Mouse (Mus musculus): ENCODE results near the gene Arhgap24. TPM values are rescaled to one million over a fixed set of nuclear protein-coding genes. Genes with fewer than 3 reads are reported as not detected.

The Arhgap24 gene
- total RNA-seq, 2 experiments from 2014 or later = 0.96 to 2.3 TPM

DNA sequence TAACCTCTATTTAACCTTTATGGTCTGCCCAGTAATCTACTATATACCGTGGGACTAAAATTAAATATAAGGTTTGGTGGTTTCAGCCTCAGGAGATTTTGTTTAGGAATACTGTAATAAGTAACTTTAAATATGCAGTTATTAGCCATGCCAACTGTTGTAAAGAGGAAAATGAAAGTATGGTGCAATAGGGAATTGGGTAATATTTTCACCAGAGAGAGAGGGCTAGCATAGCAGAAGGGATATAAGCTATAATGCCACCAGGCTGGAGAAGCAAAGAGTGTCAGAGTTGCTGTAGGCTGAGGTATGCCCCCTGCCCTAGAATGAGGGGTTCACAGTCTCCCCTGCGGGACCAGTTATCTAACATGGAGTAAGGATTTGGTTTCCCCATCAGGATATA lies 90.3 kb downstream of the Arhgap24 start:
- ATAC-seq (replicated peaks; ENCODE audit: poor library complexity) = peak; percentile 96

DNA sequence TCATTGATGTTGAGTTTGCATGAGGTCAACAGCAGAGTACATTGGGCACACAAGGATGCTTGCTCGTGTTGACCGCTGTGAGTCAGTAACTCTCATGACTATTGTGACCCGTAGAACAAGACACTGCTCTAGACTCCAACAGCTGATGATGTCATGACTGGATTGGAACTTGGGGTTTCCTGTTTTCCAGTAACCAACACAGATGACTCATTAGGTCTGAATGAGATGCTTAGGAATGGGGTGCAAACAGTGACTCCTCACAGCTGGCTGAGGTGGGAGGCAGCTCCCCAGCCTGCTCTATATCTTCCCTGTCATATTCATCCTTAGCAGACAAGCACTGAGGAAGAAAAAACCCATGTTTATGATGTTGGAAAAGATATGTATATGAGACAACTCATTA lies 95.6 kb downstream of the Arhgap24 start:
- no peak for ATAC-seq (replicated peaks; ENCODE audit: poor library complexity)

DNA sequence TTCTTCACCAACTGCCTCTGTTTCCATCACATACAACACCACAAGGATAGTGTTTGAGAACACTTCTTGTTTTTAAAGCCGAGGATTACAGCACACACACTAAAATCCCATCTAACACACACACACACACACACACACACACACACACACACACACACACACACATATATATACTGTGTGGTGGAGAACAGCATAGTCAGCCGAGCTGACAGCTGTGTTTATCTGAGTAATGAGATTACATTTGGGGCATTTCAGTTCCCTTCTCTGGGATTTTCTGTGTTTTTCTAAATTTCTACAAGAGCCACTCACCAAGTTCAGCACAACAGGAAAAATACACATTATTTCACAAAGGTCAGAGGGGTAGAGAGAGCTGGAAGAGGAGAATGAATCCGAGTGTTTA lies 96.5 kb downstream of the Arhgap24 start:
- no peak for ATAC-seq (replicated peaks; ENCODE audit: poor library complexity)

DNA sequence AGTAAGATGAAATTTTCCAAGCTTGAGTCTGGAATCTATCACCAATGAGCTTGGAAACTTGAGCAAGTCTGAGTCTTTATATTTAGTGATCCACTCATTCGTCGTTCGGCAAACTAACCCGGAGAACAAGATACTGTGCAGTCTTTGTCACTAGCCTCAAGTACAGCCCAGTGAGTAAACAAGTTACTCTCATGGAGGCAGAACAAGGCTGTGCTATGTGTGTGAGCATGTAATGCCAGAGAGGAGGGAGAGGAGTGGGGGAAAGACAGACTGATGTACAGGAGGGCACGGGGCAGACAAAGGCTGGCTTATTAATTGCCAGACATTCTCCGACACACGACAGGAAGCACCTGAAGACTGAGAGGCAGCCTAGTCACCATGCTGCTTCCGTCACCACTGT lies 97.2 kb downstream of the Arhgap24 start:
- no peak for ATAC-seq (replicated peaks; ENCODE audit: poor library complexity)

DNA sequence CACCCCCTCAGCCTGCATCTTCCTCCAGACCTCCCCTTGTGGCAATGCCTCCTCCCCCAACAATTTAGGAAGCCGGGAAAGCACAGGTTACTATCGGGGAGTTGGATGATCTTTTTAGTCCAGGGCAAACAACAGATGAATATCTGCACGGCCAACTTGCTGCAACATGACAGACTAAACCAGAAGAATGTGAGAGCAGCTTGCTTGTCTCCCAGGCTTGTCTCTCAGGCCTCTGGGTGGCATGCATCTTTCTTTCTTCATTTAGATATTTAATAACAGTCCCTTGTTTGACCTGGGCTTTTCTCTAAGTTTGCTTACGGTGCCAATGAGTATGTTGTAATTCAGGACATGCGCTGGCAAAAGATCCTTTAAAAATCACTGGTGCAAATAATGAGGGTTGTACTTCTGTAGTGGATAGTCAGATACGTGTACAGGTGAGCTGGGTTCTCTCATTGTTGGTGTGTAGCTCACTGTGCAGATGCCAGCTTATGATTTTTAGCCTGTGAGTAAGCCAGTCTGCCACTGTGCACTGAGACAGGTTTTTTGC lies 101.7 kb downstream of the Arhgap24 start:
- ATAC-seq (replicated peaks; ENCODE audit: poor library complexity) = no peak

DNA sequence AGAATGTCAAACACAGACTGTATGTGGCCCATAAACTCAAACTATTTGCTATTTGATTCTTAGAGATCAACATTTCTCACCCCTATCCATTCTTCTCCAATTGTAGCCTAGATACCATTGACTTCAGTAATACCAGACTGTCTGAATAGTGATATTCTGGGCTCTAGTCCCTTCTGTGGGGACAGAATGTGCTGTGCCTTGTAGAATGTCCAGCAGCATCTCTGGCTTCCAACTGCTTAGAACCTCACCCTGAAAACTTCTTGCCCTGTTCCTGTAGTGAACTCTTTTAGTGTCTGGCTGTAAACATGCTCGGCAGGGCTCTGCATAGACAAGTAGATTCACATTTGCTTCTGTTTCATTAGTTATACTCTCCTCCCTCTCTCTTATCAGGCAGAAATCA lies 110.2 kb downstream of the Arhgap24 start:
- ATAC-seq (replicated peaks; ENCODE audit: poor library complexity) = no peak

DNA sequence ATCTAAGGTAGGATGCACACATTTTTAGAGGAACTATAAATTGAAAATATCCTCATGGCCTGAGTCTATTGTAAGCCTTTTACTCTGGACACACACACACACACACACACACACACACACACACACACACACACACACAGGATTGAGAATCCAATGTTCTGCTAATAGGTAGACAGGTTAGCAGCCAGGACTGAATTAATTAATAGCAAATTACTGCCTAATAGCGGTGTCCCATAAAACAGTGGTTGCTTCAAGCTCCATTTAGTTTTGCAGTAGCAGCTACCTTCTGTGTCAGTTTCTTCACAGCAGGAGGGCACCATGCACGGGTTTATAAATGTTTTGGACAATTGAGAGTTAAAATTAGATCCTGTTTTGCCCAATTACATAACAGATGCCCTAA lies 111.9 kb downstream of the Arhgap24 start:
- no peak for ATAC-seq (replicated peaks; ENCODE audit: poor library complexity)

DNA sequence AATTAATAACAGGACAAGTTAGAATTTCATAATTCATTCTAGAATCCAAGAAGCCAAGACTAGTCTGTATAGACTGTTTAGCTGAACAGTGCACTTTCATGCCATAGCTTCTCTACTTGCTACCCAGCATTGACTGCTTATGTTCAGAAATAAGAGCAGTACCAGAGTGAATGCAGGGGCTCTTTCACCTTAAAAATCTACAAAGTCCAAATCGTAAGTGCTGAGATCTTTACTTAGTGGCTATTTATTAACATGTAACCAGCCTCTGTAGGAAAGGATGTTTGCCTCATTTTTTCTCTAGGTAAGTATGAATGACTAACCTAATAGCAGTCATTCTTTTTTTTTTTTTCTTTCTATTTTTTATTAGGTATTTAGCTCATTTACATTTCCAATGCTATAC lies 117.9 kb downstream of the Arhgap24 start:
- no peak for ATAC-seq (replicated peaks; ENCODE audit: poor library complexity)

DNA sequence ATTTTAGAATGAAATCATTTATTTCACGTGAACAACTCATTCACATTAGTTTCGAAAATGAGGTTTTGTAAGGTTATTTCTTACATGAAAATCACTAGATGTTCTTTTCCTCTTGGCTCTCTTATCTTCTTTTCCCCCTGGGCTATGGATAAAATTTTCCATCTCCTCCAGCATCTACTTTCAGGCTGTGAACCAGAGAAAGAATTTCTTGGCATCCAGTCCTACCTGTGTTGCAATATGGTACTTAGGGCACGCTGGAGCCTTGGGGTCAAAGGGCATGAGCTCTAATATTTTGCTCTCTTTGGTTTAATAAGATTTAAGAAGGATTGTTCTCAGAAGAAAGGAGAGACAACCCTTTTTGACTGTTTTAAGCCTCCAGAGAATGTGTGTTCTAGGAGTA lies 132.4 kb downstream of the Arhgap24 start:
- no peak for ATAC-seq (replicated peaks; ENCODE audit: poor library complexity)

DNA sequence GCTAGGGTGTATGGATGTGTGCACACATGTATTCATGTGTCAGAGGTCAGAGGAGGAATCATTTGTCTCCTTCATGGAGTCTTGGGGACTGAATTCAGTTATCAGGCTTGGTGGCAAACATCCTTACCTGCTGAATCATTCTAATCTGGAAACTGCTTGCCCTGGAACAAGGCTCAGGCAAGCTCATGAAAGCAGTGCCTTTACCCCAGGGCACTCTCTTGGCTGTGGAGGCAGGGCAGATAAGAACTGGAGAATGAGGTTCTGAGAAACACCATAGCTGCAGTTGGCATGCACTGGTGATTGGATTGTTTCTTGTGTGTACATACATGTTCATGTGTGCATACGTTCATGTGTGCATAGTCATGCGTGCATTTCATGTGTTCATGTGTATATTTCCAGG lies 132.9 kb downstream of the Arhgap24 start:
- ATAC-seq (replicated peaks; ENCODE audit: poor library complexity) = no peak

DNA sequence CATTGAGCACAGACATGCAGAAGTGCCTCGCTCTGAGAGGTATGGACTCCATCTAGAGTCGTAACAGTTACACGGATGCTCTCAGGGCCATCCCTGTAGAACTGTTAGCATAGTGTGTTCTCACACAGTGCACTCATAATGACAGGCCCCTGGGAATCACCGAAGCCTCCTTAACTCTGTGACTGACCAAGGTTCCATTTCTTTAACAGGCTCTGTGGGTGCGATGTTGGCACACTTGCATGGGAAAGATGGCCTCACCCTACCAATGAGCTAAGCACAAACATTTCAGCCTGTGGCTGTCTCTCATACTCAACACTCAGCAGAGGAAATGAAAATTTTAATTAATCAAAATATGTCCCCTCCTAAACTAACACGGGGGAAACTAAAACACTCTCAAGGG lies 134.1 kb downstream of the Arhgap24 start:
- ATAC-seq (replicated peaks; ENCODE audit: poor library complexity) = no peak

DNA sequence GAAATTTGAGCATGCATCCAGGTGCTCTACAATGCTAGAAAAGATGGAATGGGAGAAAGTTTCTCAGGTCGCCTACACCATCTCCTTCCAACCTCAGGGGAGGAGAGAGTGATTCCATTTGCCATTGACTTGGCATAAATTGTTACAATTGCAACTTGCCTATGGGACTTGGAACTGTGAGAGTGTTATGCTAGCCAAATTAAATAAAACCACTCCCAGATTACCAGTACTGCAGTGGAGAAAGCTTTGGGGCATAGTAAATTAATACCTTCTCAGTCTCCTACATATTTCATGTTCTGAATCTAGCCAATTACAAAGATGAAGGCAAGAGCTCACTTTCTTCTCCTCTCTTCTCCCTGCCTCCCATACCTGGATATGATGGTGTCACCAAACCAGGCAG lies 139.8 kb downstream of the Arhgap24 start:
- ATAC-seq (replicated peaks; ENCODE audit: poor library complexity) = no peak

DNA sequence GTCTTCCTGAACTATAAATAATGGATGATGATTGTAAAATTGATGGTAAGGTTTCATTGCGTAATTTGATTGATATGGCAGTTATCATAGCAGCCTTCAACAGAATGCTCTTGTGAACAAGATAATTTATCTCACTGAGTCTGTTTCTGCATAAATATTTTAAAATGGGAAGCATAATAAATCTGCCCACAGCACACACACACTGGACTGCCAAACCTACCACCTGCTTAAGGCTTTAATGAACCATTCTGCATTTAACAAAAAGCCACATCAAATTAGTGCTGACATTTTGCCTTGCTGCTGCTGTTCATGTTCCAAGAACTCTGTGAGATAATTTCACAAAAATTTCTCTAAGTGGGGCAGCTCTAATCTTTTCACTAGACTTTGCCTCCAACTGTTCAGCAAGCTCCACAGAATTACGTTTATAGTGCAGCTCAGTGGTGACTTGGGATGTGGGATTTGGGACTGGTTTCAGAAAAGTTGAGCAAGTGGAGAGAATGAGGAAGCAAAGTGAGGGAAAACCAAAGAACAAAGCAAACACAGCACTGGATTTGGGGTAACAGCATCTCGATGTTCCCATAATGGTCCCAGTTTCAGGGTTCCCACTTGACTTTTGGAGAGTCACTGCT lies 142.7 kb downstream of the Arhgap24 start:
- ATAC-seq (replicated peaks; ENCODE audit: poor library complexity) = no peak

DNA sequence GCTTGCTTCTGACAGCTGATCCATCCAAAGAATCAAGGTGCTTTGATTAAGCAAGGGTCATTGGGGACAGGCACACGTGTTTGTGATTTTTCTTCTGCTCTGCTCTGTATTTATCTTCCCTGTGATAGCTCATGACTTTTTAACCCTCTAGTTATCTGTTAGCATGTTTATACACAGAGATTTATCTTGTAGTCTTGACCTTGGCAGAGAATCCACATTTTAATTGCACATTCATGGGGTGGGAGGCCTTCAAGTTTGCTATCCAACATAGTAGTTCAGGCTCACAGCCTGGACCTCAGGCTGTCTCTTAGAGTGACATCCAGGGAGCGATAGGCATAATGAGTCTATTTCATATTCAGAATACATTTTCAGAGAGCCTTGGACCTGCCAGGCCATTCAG lies 145.5 kb downstream of the Arhgap24 start:
- ATAC-seq (replicated peaks; ENCODE audit: poor library complexity) = no peak

DNA sequence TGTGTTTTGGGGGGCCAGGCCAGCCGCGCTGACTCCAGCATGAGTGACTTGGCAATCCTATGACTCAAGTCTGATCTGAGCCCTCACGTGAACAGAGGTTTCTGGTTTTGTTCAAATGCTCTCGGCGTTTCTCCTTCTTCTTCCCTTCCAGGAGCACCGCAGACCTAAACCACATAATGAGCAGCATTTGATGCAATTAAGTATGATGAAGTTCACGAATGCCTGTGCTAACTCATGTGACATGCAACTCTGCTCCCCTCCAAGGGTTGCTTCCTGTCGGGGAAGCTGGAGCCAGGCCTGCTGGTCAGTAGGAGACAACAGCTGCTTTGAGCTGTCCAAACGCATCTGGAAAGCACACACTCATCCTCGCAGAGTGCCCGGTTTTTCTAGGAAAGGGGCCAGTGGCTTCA lies 148.2 kb downstream of the Arhgap24 start:
- ATAC-seq (replicated peaks; ENCODE audit: poor library complexity) = no peak

DNA sequence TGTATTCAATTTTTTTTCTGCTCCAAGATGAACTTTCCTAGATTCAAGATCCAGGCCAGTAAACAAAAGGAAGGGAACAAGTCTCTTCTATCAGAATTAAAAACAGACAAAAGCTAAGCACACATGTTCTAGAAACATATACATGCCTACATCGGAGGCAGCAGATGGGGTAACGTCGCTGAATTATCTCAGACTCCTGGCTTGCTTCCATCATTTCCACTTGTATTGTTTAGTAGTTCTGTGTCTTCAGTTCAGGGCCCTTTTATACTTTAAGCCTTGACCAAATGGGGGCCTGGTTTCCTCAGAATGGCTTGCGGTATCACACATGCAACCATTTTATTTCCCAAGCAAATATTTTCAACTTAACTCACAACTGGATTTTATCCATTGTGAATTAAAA lies 154.4 kb downstream of the Arhgap24 start:
- no peak for ATAC-seq (replicated peaks; ENCODE audit: poor library complexity)

DNA sequence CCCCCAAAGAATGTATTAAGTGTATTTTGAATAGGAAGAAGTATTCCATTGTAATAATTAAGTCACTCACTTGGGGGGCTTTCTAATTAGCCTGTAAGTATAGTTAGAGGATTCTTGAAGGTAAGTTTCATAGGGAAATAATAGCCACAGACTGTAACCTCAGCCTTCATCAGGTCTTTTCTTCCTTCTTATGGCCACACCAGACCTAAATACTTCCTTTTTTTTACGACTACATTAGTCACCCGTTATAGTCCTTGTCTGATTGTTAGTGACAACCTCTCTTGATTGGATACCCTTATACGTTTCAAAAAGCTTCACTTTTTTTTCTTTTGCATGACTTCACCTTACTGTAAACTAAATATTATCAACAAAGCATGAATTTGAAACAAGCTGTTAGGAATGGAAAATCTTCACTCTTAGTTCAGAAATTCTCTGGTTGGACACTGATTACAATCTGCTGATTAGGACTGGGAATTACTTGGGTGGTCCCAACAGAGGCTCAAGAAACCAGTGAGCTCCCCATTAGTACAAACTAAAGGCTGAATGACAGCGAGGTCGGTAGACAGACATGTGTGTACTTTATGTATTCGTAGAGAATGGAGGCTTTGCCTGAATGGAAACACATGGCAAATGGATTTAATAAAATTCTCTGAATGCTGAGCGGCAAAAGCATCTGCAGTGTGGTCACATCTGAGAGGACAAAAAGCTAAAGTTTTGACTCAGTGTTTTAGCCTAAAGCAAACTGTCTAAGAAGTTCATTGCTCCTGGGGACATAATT lies 158.8 kb downstream of the Arhgap24 start:
- ATAC-seq (replicated peaks; ENCODE audit: poor library complexity) = peak; percentile 82

DNA sequence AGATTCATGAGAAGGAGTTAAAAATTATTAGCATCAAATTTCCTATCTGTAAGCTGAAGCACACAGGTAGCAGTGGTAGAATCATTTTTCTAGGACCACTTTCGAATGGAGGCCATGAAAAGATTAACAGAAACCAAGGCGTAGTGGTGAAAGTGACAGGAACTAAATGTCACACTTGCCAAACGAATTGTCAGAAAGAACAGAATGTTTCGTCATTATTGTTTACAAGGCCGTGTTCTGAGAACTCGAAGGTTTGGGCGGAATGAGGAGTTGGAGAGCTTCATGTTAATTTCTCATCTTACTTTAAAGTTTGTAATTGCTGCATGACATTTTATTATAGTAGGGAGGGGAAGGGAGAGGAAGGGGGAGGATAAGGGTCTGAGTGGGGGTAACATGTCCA lies 162.2 kb downstream of the Arhgap24 start:
- no peak for ATAC-seq (replicated peaks; ENCODE audit: poor library complexity)

DNA sequence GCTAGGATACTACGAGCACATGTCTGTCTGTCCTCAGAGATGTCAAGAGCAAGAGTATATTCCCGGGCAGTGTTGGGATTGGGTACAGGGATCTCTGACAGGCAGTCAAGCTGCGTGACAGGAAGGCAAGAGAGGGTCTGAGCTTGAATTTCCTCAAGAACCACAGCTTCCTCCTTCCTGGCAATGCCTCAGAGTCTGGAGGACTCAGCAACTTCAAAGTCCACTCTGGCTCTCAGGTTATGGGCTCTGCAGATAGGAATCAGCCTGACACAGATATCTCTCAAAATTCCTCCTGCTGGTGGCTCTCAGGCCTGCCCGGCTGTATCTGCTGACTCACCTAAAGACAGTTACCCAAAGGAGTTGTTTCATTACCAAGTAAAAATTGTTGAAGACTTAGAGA lies 162.6 kb downstream of the Arhgap24 start:
- ATAC-seq (replicated peaks; ENCODE audit: poor library complexity) = peak; percentile 69

DNA sequence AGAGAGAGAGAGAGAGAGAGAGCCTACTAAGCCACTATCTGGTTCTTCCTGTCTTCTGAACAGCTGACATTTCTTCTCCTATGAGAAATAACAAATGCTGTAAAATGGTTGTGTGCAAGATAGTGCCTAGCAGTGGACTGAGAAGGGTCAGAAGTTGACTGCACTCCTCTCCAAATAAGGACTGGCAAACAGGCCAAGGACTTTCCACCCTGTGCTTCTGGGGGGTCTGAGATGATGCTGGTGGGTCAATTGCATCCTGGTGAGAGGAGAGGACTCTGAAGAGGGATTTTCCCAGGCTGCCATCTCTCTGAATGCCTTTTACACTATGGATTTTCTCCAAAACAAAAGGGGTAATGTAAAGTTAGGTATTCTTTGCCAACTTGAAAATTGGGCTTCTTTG lies 177.9 kb downstream of the Arhgap24 start:
- ATAC-seq (replicated peaks; ENCODE audit: poor library complexity) = no peak

DNA sequence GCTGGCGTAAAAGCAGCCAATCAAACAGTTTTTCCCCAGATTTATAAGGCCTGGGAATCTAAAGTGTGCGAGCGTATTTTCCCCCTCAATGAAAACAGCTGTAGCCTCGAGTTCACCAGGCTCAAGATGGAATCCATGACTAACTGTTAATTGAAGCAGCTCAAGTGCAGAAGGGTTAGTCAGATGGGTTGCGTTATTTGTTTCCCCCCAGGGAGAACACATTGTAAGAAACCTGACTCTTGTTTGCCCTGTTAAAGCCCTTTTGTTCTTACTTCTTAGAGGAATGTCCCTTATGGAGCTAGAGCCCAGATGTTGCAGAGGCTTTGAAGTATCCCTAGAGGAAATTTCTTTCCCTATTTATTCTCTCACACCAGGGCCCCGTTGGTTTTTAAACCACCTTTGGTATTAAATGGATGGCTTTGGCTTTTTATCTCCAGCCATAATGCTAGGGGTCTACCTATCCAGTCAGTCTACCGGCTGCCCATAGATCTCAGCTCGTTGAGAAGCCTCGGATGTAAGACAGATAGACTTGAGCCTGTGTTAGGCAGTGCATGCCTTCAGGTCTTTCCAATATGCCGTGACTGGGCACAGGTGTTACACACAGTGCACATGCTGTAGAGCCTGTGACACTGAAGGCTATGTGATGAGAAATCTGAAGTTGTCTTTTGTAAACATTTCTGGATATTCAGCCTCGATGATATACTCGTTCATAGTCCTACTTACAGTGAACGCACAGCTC lies 184.0 kb downstream of the Arhgap24 start:
- no peak for ATAC-seq (replicated peaks; ENCODE audit: poor library complexity)

DNA sequence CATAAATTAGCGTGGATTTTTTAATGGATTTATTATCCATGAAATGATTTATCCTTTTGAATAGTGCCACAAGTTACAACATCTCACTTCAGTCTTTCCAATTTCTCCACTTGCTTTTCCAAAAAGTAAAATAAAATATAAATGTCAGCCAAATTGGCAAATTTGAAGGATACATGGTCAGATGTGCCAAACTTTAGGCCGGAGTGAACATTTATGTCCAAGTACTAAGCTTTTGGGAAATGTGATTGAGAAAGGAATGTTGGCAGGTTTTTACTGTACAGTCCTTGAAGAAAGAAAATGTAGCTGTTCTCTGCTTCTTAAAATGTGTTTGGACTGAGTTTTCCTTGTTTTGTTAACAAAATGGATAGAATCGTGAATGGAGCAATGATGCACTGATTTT lies 185.7 kb downstream of the Arhgap24 start:
- ATAC-seq (replicated peaks; ENCODE audit: poor library complexity) = no peak

Measured in megakaryocyte progenitor cell, adult 5-6 weeks (primary cell).